Mouse (Mus musculus) heart, postnatal 0 days (tissue): ENCODE data around the gene App. TPM values are rescaled to one million over a fixed set of nuclear protein-coding genes. Genes with fewer than 3 reads are reported as not detected.
A peak's percentile ranks its signal among the peaks of the same experiment; 100 is the strongest.

Experiments
- ATAC-seq: fragments of 200-750 bp; cut with Nextera tagmentation; 2 replicates; pipeline ENCODE4 v1.8.0; 2017; ENCODE audit warnings: low read depth, moderate number of reproducible peaks, moderate library complexity; ENCODE audit not compliant: insufficient read depth
- DNase-seq: peaks from one replicate; pipeline ENCODE4 v3.0.0-alpha.2; 2016; ENCODE audit warnings: low spot score
- H3K27ac ChIP-seq: fragments of 300-500 bp; sonication (generic); 2 replicates; pipeline ENCODE4 v1.5.1; 2014; ENCODE audit warnings: low read depth, mild to moderate bottlenecking
- H3K27me3 ChIP-seq: fragments of 300-500 bp; sonication (generic); 2 replicates; pipeline ENCODE4 v1.6.1; 2014; ENCODE audit warnings: low read length, mixed read lengths; ENCODE audit not compliant: control insufficient read depth, insufficient read depth
- H3K36me3 ChIP-seq: fragments of 300-500 bp; sonication (generic); replicated peaks from 2 replicates; pipeline ENCODE4 v1.6.1; 2014; ENCODE audit warnings: low read length, mixed read lengths; ENCODE audit not compliant: control insufficient read depth, insufficient read depth
- H3K4me1 ChIP-seq: fragments of 300-500 bp; sonication (generic); 2 replicates; pipeline ENCODE4 v1.6.1; 2014; ENCODE audit warnings: antibody characterized with exemption; ENCODE audit not compliant: control insufficient read depth, insufficient read depth
- H3K4me2 ChIP-seq: fragments of 300-500 bp; sonication (generic); 2 replicates; pipeline ENCODE4 v1.6.1; 2014; ENCODE audit warnings: low read depth, mild to moderate bottlenecking, low read length, moderate library complexity
- H3K4me3 ChIP-seq: fragments of 300-500 bp; sonication (generic); 2 replicates; pipeline ENCODE4 v1.5.1; 2014; ENCODE audit warnings: low read depth, low read length
- H3K9ac ChIP-seq: fragments of 300-500 bp; sonication (generic); replicated peaks from 2 replicates; pipeline ENCODE4 v1.6.1; 2014; ENCODE audit warnings: low read depth, low read length, mixed read lengths
- H3K9me3 ChIP-seq: fragments of 300-500 bp; sonication (generic); replicated peaks from 2 replicates; pipeline ENCODE4 v1.6.1; 2016; ENCODE audit warnings: low read length; ENCODE audit not compliant: control insufficient read depth
- CTCF ChIP-seq: IDR thresholded peaks from 2 replicates; pipeline ENCODE4 v1.5.1; 2016; ENCODE audit warnings: antibody characterized with exemption, control low read depth, low read depth
- EP300 ChIP-seq: IDR thresholded peaks from 2 replicates; pipeline ENCODE4 v1.6.1; 2016; ENCODE audit warnings: antibody characterized with exemption, low read depth
- WGBS: fragments of 180-500 bp; shearing (Covaris S2); extraction: QIAGEN DNeasy Blood & Tissue Kit; methylation state at CpG from one replicate; pipeline ENCODE4 v1.1.7; 2014; 5-methylcytosine and 5-hydroxymethylcytosine counted together
- polyA plus RNA-seq: library from polyadenylated mRNA; unstranded; fragments of >200 nt; fragmentation: Nextera tagmentation; extraction: Ambion mirVana; gene quantifications from 2 replicates; pipeline ENCODE4 v1.2.1, GENCODE M21; 2015
- total RNA-seq: library from RNA; depleted of rRNA; stranded (reverse); fragments of >200 nt; gene quantifications from 2 replicates; pipeline ENCODE4 v1.2.3, GENCODE M21; 2014; ENCODE audit warnings: low replicate concordance

Gene App
- total and polyA plus RNA-seq, 2 experiments from 2014 or later, result 122 to 139 TPM

DNA sequence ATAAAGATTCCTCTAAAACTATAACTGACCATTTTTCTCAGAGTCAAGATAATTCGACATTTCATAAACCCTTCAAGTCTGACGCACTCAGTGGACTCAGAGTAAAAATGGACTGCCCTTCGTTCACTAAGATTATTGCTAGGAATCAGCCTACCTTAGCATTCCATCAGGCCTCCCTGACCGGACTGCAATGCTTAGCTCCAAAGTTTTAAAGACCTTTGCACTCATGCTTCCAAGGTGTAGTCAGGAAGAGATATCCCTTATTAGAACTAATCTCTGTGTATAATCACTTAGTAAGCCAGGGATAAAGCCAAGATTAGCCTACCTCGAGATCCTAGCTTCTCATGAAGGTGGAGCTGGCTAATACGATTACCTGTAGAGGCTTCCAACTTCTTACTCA lies 29.2 kb downstream of the App start:
- no peak overlapping the region for H3K4me3 ChIP-seq
- H3K27ac ChIP-seq, result no peak overlapping the region
- WGBS, result 82% methylated on average over 6 of the region's 6 CpGs
- H3K36me3 ChIP-seq, result no peaks in the 10 kb centered on the region
- H3K9ac ChIP-seq, result no peak overlapping the region
- DNase-seq (no peak), ATAC-seq (no peak)
- TF ChIP-seq EP300 (no peak), CTCF (no peak)
- peaks cover 33% of the 10 kb centered on the region for H3K4me1 ChIP-seq
- H3K4me2 ChIP-seq, result no peak overlapping the region
- H3K27me3 ChIP-seq, result no peaks in the 10 kb centered on the region
- H3K9me3 ChIP-seq, result no peaks in the 10 kb centered on the region

DNA sequence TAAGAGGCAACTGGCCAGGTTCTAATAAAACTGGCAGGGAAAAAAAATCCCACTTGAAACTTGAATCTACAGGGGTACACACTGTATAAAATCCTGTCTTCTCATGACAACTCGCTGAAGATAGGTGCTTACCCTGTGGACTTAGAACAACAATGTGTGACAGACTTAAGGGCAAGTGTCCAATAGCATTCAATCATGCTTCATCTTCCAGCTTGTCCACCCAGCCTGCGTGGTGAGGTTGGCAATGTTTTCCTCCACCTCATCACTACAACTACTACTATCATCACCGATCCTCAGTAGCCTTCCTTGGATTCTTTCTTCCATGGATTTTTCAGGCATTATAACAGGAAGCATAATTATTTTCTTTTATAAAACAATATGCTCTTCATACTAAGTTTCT lies 29.7 kb downstream of the App start:
- Histone ChIP-seq H3K27me3 (no peaks in the 10 kb centered on the region), H3K27ac (no peak overlapping the region), H3K4me2 (no peak overlapping the region), H3K4me1 (peaks cover 28% of the 10 kb centered on the region), H3K9ac (no peak overlapping the region), H3K36me3 (no peaks in the 10 kb centered on the region), H3K4me3 (no peak overlapping the region), H3K9me3 (no peaks in the 10 kb centered on the region)
- TF ChIP-seq EP300, result no peak
- TF ChIP-seq CTCF, result no peak
- WGBS, result 72% methylated on average over 3 of the region's 3 CpGs
- DNase-seq, result no peak
- no peak for ATAC-seq

GRCm38 (mm10) chr16:85143188-85143587 lies 30.4 kb downstream of the App start:
- Histone ChIP-seq H3K4me3 (no peak overlapping the region), H3K27ac (no peak overlapping the region), H3K36me3 (no peaks in the 10 kb centered on the region), H3K27me3 (no peaks in the 10 kb centered on the region), H3K4me2 (no peak overlapping the region), H3K4me1 (peaks cover 21% of the 10 kb centered on the region), H3K9ac (no peak overlapping the region), H3K9me3 (no peaks in the 10 kb centered on the region)
- 73% methylated on average over 3 of the region's 3 CpGs for WGBS
- DNase-seq, result no peak
- ATAC-seq, result no peak
- no peak for TF ChIP-seq CTCF
- TF ChIP-seq EP300, result no peak

GRCm38 (mm10) chr16:85141404-85141803 lies 32.2 kb downstream of the App start:
- Histone ChIP-seq H3K27ac (no peak overlapping the region), H3K9me3 (no peaks in the 10 kb centered on the region), H3K27me3 (no peaks in the 10 kb centered on the region), H3K4me1 (peaks cover 12% of the 10 kb centered on the region), H3K4me2 (no peak overlapping the region), H3K4me3 (no peak overlapping the region), H3K36me3 (no peaks in the 10 kb centered on the region), H3K9ac (no peak overlapping the region)
- DNase-seq (no peak), ATAC-seq (no peak)
- no peak for TF ChIP-seq EP300
- no peak for TF ChIP-seq CTCF
- 74% methylated on average over 4 of the region's 4 CpGs for WGBS

DNA sequence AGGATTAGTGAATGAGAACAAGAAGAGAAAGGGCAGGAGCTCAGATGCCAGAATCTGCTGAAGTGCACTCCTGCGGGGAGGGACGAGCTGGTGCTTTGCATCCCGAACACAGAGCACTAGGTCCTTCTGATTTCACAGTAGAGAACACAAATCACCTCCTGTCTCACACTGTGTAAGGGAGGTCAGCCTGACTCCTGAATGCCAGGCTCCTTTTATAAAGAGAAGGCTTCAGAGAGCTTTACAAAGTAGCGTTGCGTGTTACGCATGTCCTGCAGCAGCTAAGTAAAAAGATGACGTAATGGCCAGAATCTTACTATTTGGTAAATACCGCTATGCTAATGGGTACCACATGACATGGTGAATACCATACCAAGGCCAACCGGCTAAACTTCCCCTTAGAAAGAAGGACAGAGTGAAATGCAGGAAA lies 34.4 kb downstream of the App start:
- no peak overlapping the region for H3K4me3 ChIP-seq
- no peak for TF ChIP-seq EP300
- no peak overlapping the region for H3K27ac ChIP-seq
- 72% methylated on average over 9 of the region's 9 CpGs for WGBS
- H3K9me3 ChIP-seq, result no peaks in the 10 kb centered on the region
- no peaks in the 10 kb centered on the region for H3K27me3 ChIP-seq
- DNase-seq (no peak), ATAC-seq (no peak)
- H3K4me2 ChIP-seq, result no peak overlapping the region
- no peak overlapping the region for H3K9ac ChIP-seq
- H3K36me3 ChIP-seq, result no peaks in the 10 kb centered on the region
- H3K4me1 ChIP-seq, result peaks cover 16% of the 10 kb centered on the region

DNA sequence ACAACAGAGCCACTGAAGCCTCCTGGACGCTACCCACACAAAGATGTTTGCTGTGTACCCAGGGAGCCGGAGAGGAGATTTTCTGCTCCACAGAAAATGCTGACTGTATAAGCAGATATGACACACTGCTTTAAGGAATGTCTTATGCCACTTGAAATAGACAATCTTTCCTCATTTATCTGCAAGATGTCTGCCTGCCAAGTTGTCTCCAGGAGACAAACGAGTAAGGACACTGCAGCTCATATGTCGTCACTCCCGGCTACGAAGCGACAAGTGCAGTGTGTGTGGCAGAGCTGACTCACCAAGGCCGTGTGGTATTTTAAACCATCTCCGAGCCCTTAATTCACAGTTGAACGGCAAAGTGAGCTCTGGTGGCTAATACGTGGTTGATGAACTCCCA lies 36.2 kb downstream of the App start:
- Histone ChIP-seq H3K36me3 (no peaks in the 10 kb centered on the region), H3K4me1 (peaks cover 28% of the 10 kb centered on the region), H3K9ac (no peak overlapping the region), H3K4me3 (no peak overlapping the region), H3K27me3 (no peaks in the 10 kb centered on the region), H3K27ac (peak overlapping the region; percentile 55), H3K4me2 (peak overlapping the region; percentile 9; the same call in 1 of the 2 replicates), H3K9me3 (no peaks in the 10 kb centered on the region)
- TF ChIP-seq CTCF (no peak), EP300 (no peak)
- ATAC-seq (0 out of 2 replicates have a peak, but pooled peaks have one; percentile 21), DNase-seq (peak; percentile 49)
- WGBS, result 29% methylated on average over 11 of the region's 11 CpGs
